Mouse (Mus musculus): Measurements from ENCODE around the gene Cacna2d1. TPM values are rescaled to one million over a fixed set of nuclear protein-coding genes. Genes with fewer than 3 reads are reported as not detected.

The Cacna2d1 gene
- polyA plus RNA-seq, 1 experiment from 2014 or later, result 0.25 TPM

GRCm38 (mm10) chr5:16105701-16106100 lies 171.2 kb downstream of the Cacna2d1 start:
- no peaks in the 10 kb centered on the region for H3K36me3 ChIP-seq (replicated peaks; ENCODE audit: insufficient read depth, low read length)
- DNase-seq, result no peak
- H3K4me2 ChIP-seq (ENCODE audit: low read depth, low read length), result no peak overlapping the region
- no peak overlapping the region for H3K4me3 ChIP-seq (ENCODE audit: low read depth, low read length)
- TF ChIP-seq EP300 (IDR thresholded peaks at IDR 0.05; ENCODE audit: low read depth), result no peak
- no peak for TF ChIP-seq CTCF (IDR thresholded peaks at IDR 0.05; ENCODE audit: low read depth)
- WGBS (ENCODE audit: insufficient replicate concordance), result 62% methylated on average over 2 of the region's 2 CpGs
- H3K4me1 ChIP-seq (ENCODE audit: insufficient read depth), result no peaks in the 10 kb centered on the region
- H3K27me3 ChIP-seq (ENCODE audit: insufficient read depth, low read length), result no peaks in the 10 kb centered on the region
- no peaks in the 10 kb centered on the region for H3K9me3 ChIP-seq (ENCODE audit: low read length)
- ATAC-seq, result no peak
- no peak overlapping the region for H3K27ac ChIP-seq (ENCODE audit: low read depth)
- H3K9ac ChIP-seq (replicated peaks), result no peak overlapping the region

- TF ChIP-seq EP300 (IDR thresholded peaks at IDR 0.05; ENCODE audit: low read depth), result no peak
- TF ChIP-seq CTCF (IDR thresholded peaks at IDR 0.05; ENCODE audit: low read depth), result no peak
- H3K4me2 ChIP-seq (ENCODE audit: low read depth, low read length), result no peak overlapping the region
- no peaks in the 10 kb centered on the region for H3K27me3 ChIP-seq (ENCODE audit: insufficient read depth, low read length)
- no peak overlapping the region for H3K4me3 ChIP-seq (ENCODE audit: low read depth, low read length)
- no peaks in the 10 kb centered on the region for H3K4me1 ChIP-seq (ENCODE audit: insufficient read depth)
- H3K36me3 ChIP-seq (replicated peaks; ENCODE audit: insufficient read depth, low read length), result no peaks in the 10 kb centered on the region
- no peak overlapping the region for H3K27ac ChIP-seq (ENCODE audit: low read depth)
- DNase-seq, result no peak
- 86% methylated on average over 1 of the region's 1 CpGs for WGBS (ENCODE audit: insufficient replicate concordance)
- H3K9me3 ChIP-seq (ENCODE audit: low read length), result no peaks in the 10 kb centered on the region
- H3K9ac ChIP-seq (replicated peaks), result no peak overlapping the region
- no peak for ATAC-seq
Measured at GRCm38 (mm10) chr5:16110643-16111042, 176.2 kb downstream of the Cacna2d1 start.

- 64% methylated on average over 1 of the region's 1 CpGs for WGBS (ENCODE audit: insufficient replicate concordance)
- Histone ChIP-seq H3K27ac (ENCODE audit: low read depth) (no peak overlapping the region), H3K27me3 (ENCODE audit: insufficient read depth, low read length) (no peaks in the 10 kb centered on the region), H3K36me3 (replicated peaks; ENCODE audit: insufficient read depth, low read length) (no peaks in the 10 kb centered on the region), H3K4me3 (ENCODE audit: low read depth, low read length) (no peak overlapping the region), H3K9ac (replicated peaks) (no peak overlapping the region), H3K4me1 (ENCODE audit: insufficient read depth) (no peaks in the 10 kb centered on the region), H3K9me3 (ENCODE audit: low read length) (no peaks in the 10 kb centered on the region), H3K4me2 (ENCODE audit: low read depth, low read length) (no peak overlapping the region)
- DNase-seq (no peak), ATAC-seq (no peak)
- TF ChIP-seq CTCF (IDR thresholded peaks at IDR 0.05; ENCODE audit: low read depth), result no peak
- TF ChIP-seq EP300 (IDR thresholded peaks at IDR 0.05; ENCODE audit: low read depth), result no peak
Measured at GRCm38 (mm10) chr5:16113879-16114278, 179.4 kb downstream of the Cacna2d1 start.

GRCm38 (mm10) chr5:16121334-16121733 lies 186.8 kb downstream of the Cacna2d1 start:
- DNase-seq, result no peak
- Histone ChIP-seq H3K9me3 (ENCODE audit: low read length) (no peaks in the 10 kb centered on the region), H3K27ac (ENCODE audit: low read depth) (no peak overlapping the region), H3K36me3 (replicated peaks; ENCODE audit: insufficient read depth, low read length) (no peaks in the 10 kb centered on the region), H3K27me3 (ENCODE audit: insufficient read depth, low read length) (no peaks in the 10 kb centered on the region), H3K9ac (replicated peaks) (no peak overlapping the region), H3K4me1 (ENCODE audit: insufficient read depth) (no peaks in the 10 kb centered on the region), H3K4me3 (ENCODE audit: low read depth, low read length) (no peak overlapping the region), H3K4me2 (ENCODE audit: low read depth, low read length) (no peak overlapping the region)
- no peak for TF ChIP-seq CTCF (IDR thresholded peaks at IDR 0.05; ENCODE audit: low read depth)
- TF ChIP-seq EP300 (IDR thresholded peaks at IDR 0.05; ENCODE audit: low read depth), result no peak
- no peak for ATAC-seq
- 74% methylated on average over 11 of the region's 11 CpGs for WGBS (ENCODE audit: insufficient replicate concordance)

GRCm38 (mm10) chr5:16122110-16122509 lies 187.6 kb downstream of the Cacna2d1 start:
- no peak overlapping the region for H3K4me2 ChIP-seq (ENCODE audit: low read depth, low read length)
- H3K9me3 ChIP-seq (ENCODE audit: low read length), result no peaks in the 10 kb centered on the region
- DNase-seq (no peak), ATAC-seq (no peak)
- 80% methylated on average over 6 of the region's 6 CpGs for WGBS (ENCODE audit: insufficient replicate concordance)
- no peak overlapping the region for H3K9ac ChIP-seq (replicated peaks)
- H3K4me3 ChIP-seq (ENCODE audit: low read depth, low read length), result no peak overlapping the region
- TF ChIP-seq CTCF (IDR thresholded peaks at IDR 0.05; ENCODE audit: low read depth), result no peak
- no peak for TF ChIP-seq EP300 (IDR thresholded peaks at IDR 0.05; ENCODE audit: low read depth)
- no peaks in the 10 kb centered on the region for H3K4me1 ChIP-seq (ENCODE audit: insufficient read depth)
- no peaks in the 10 kb centered on the region for H3K36me3 ChIP-seq (replicated peaks; ENCODE audit: insufficient read depth, low read length)
- no peaks in the 10 kb centered on the region for H3K27me3 ChIP-seq (ENCODE audit: insufficient read depth, low read length)
- no peak overlapping the region for H3K27ac ChIP-seq (ENCODE audit: low read depth)

GRCm38 (mm10) chr5:16134286-16135094 lies 200.0 kb downstream of the Cacna2d1 start:
- ATAC-seq, result no peak
- Histone ChIP-seq H3K27ac (ENCODE audit: low read depth) (no peak overlapping the region), H3K4me3 (ENCODE audit: low read depth, low read length) (no peak overlapping the region), H3K9ac (replicated peaks) (no peak overlapping the region), H3K27me3 (ENCODE audit: insufficient read depth, low read length) (no peaks in the 10 kb centered on the region), H3K4me1 (ENCODE audit: insufficient read depth) (no peaks in the 10 kb centered on the region), H3K9me3 (ENCODE audit: low read length) (no peaks in the 10 kb centered on the region), H3K36me3 (replicated peaks; ENCODE audit: insufficient read depth, low read length) (no peaks in the 10 kb centered on the region), H3K4me2 (ENCODE audit: low read depth, low read length) (no peak overlapping the region)
- DNase-seq, result no peak
- 73% methylated on average over 6 of the region's 6 CpGs for WGBS (ENCODE audit: insufficient replicate concordance)
- TF ChIP-seq CTCF (IDR thresholded peaks at IDR 0.05; ENCODE audit: low read depth) (no peak), EP300 (IDR thresholded peaks at IDR 0.05; ENCODE audit: low read depth) (no peak)
